Mouse (Mus musculus) CH12.LX (cell line): Measurements from ENCODE around the gene Ap1g2.

Experiments
- CTCF ChIP-seq, 2 experiments: IDR thresholded peaks in 1 of 2; conservative IDR thresholded peaks in 1 of 2; 2 replicates each; pipeline ENCODE4 v1.5.1; 2011 to 2012; ENCODE audit warnings: low read depth in 2 of 2, low read length in 2 of 2, improper control_type of control experiment in 1 of 2, inconsistent platforms in 1 of 2, mild to moderate bottlenecking in 1 of 2, moderate library complexity in 1 of 2
- JUND ChIP-seq: conservative IDR thresholded peaks from 2 replicates; pipeline ENCODE4 v1.6.1; 2011; ENCODE audit warnings: low read depth, low read length, improper control_type of control experiment
- MAZ ChIP-seq: IDR thresholded peaks from 2 replicates; pipeline ENCODE4 v1.6.1; 2012; ENCODE audit warnings: low read depth, mild to moderate bottlenecking, inconsistent platforms, low read length, improper control_type of control experiment, moderate library complexity
- POLR2A ChIP-seq: IDR thresholded peaks from 2 replicates; pipeline ENCODE4 v1.6.1; 2011; ENCODE audit warnings: low read depth, mild to moderate bottlenecking, improper control_type of control experiment, low read length
- ZC3H11A ChIP-seq: IDR thresholded peaks from 2 replicates; pipeline ENCODE4 v1.6.1; 2012; ENCODE audit warnings: low read depth, mild to moderate bottlenecking, inconsistent platforms, low read length, improper control_type of control experiment
- ZMIZ1 ChIP-seq: IDR thresholded peaks from 2 replicates; pipeline ENCODE4 v1.6.1; 2012; ENCODE audit warnings: low read depth, mild to moderate bottlenecking, inconsistent platforms, low read length, improper control_type of control experiment

GRCm38 (mm10) chr14:55063117-55063516 is 43.3 kb downstream of the Ap1g2 start:
- no peak for TF ChIP-seq POLR2A
- TF ChIP-seq JUND = no peak
- no peak for TF ChIP-seq CTCF (conservative IDR thresholded peaks at IDR 0.05 in 1 of 2, IDR thresholded peaks at IDR 0.05 in 1 of 2; ENCODE audit: low read depth in 2 of 2, low read length in 2 of 2)
- no peak for TF ChIP-seq ZMIZ1
- no peak for TF ChIP-seq MAZ
- no peak for TF ChIP-seq ZC3H11A
